Mouse (Mus musculus): ENCODE results near the gene Capn3.

Capn3 gene

DNA sequence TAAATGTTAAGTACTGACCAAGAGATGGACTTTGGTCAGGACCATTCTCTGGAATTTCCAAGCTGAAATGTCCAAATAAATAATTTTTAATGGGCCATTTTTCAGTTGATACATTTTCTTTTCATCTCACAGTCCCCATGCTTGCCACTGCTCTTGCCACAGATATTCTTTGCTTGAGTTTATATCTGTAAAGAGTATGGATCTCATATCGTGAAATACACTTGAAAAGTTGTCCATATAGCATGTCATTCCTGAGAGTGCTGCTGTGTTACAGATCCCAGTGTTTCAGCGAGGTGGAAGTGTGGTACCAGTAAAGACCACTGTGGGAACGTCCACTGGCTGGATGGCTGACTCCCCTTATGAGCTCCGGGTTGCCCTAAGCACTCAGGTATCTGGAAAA lies at the start of gene Capn3:
Capn3 (plus strand) TSS at position 301 of the 400 bp plus-strand sequence.
- no peak for DNase-seq (ENCODE audit: extremely low read depth, low read depth)

DNA sequence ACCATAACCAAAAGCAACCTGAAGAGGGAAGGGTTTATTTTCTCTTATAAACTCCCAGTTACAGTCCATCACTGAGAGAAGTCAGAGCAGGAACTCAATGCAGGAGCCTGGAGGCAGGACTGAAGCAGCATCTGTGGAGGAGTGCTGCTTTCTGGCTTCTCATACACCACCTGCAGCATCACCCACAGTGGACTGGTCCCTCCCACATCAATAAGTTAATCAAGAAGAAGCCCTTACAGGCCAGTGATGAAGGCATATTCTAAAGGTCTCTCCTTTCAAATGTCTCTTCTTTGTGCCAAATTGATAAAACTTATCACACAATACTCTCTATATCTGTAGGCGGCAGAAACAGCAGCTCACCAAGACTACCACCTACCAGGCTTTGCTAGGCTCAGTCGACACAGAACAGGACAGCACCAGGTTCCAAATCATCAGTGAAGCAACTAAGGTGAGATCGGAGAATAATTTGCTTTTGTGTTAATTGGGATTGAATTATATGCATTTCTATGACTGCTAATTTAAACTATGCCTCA lies 44.7 kb upstream of the Capn3 start:
- no peak for DNase-seq (ENCODE audit: extremely low read depth, low read depth)

DNA sequence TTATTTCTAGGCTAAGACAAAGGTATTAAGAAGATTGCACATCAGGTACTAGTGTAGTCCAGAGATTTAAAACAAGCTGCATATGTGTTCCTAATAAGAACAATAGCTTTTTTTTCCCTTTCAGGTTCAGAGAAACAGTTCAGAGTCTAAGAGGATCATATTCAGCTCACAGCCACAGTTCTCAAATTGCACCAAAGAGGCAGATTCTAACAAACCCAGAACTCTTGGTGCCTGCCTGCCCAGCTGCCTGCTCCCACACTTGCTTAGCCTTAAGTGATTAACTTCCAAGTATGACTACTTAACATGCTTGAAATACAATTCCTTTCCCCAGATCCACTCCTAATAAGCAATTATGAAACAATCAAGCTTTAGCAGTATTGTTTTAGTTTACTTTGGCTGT lies 41.7 kb upstream of the Capn3 start:
- no peak for DNase-seq (ENCODE audit: extremely low read depth, low read depth)

DNA sequence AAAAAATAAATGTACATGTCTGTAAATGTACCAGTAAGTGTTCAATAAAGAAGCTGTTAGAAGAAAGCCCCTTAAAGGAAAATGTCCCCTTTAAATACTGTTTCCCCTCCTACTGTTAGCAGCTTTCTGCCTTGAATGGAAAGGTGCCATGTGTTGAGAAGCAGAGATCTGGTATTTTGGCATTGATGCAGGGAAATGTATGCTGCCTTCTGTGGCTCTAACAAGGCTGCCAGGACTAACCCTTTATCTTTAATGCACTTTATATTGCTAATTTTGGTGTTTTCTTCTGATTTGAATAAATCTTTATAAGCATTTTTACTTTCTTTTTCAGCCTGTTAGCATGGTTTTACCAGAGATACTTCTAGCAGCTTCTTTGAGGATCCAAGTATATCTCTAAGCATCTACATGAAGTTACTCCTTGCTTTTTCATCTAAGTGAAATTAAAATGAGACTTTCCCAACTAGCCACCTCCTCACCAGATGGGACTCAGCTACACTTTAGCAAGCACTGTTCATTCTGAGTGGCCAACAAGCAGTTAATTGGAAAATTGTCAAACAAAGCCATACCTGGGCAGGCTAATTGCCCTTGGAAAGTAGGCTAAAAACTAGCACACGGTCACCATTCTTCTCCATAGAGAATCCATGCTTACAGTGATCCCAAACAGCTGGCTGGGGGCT lies 40.9 kb upstream of the Capn3 start:
- no peak for DNase-seq (ENCODE audit: extremely low read depth, low read depth)

DNA sequence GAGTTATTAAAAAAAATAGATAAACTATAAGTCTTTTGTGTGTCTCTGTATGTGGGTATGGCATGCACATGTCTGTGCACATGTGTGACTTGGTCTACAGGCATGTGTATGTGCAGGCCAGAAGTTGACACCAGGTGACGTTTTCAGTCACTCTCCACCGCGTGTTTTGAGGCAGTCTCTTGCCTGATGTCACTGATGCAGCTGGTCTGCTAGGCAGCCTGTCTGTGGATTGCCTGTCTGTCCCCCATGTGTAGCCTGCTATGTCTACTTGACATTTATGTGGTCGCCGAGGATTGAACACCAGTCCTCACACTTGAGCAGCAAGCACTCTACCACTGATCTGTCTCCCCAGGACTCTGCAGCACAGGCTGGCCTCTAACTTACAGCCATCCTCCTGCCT lies 31.4 kb upstream of the Capn3 start:
- no peak for DNase-seq (ENCODE audit: extremely low read depth, low read depth)

DNA sequence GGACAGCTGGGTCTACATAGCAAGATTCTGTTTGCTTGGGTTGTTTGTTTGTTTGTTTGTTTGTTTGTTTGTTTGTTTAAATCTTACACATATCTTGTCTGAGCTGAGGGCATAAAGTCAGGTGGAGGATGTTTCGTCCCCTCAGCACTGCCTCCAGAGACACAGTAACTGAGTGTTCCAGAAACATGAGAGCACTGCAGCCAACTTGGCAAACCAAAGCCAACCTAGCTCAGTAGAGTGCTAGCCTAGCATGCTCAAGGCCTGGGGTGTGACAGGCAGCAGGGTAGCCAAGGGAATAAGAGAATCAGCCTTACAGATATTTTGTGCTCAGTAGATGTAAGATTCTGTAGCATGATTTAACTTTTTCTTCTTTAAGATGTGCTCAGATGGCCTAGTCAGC lies 11.3 kb upstream of the Capn3 start:
- DNase-seq (ENCODE audit: extremely low read depth, low read depth) = no peak

DNA sequence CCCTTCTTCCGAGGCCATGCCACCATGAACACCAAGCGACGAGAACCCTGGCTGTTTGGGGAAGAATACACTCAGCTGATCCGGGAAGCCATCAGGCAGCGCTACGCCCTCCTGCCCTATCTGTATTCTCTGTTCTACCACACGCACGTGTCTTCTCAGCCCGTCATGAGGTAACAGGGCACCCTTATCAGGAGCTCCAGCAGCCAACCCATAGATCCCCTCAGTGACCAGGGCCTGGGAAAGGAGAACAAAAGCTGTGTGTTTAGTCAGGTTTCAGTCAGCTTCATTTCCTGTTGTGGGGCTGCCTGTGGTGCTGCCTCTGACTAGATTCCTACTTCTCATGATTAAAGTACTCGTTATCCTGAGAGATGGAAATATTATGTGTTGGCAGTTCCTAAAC lies 9.4 kb upstream of the Capn3 start:
- peak; percentile 94 for DNase-seq (ENCODE audit: extremely low read depth, low read depth)

DNA sequence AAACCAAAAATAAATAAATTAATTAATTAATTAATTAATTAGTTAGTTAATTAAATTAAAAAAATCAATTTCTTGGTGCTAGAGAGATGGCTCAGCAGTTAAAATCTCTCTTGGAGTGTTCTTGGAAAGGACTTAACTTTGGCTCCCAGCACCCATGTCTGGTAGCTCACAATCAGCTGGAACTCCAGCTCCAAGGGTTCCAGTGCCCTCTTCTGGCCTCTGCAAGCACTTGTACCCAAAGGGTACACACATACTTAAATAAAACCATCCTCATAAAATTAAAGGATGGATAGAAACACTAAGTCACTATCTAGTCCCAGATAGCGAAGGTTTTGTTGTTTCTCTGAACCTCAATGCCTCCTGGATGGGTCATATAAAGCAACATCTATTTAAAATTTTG lies 8.5 kb upstream of the Capn3 start:
- peak; percentile 19 for DNase-seq (ENCODE audit: extremely low read depth, low read depth)

DNA sequence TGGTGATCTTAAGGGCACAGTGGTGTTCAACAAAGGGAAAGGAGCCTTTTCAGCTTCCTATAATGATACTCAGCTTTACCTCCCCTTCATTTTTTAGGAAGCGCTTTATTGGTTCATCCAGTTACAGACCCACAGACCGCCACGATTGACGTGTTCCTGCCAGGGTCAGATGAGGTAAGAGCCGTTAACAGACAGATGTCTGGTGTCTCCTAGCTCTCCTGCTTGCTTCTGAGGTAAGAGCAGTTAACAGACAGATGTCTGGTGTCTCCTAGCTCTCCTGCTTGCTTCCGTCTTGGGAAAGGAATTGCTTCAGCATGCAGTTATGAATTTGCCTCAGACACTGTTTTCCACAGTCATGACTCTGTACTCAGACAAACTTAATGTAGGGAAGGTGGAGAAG lies 5.1 kb upstream of the Capn3 start:
- no peak for DNase-seq (ENCODE audit: extremely low read depth, low read depth)

DNA sequence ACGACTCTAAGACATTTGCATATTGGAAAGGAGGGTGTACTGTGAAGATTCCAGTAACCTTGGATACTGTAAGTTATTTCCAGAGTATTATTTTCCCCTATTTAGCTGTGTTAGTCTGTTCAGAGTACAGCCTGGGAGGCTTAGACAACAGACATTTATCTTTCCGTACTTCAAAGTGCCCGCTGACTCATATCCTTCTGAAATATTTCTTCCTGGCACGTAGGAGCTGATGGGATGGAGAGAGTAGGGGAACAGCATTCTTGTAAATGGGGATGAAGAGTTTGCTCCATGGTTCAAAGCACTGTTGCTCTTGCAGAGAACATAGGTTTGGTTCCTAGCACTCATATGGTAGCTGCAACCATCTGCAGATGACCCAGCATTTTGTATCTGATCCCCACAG lies 3.2 kb upstream of the Capn3 start:
- no peak for DNase-seq (ENCODE audit: extremely low read depth, low read depth)

DNA sequence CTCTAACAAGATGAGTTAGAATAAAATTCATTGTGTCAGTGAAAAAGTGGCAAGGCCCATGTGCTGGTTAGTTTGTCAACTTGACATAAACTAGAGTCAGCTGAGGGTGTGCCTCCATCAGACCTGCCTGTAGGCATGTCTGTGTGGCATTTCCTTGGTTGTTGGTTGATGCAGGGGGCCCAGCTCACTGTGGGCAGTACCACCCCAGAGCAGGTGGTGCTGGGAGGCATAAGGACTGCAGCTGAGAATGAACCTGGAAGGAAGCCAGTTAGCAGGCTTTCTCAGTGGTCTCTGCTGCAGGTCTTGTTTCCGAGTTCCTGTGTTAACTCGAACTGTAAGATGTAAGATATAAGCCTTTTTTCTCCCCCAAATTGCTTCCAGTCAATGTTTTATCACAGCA lies 832 bp upstream of the Capn3 start:
- DNase-seq (ENCODE audit: extremely low read depth, low read depth) = no peak

DNA sequence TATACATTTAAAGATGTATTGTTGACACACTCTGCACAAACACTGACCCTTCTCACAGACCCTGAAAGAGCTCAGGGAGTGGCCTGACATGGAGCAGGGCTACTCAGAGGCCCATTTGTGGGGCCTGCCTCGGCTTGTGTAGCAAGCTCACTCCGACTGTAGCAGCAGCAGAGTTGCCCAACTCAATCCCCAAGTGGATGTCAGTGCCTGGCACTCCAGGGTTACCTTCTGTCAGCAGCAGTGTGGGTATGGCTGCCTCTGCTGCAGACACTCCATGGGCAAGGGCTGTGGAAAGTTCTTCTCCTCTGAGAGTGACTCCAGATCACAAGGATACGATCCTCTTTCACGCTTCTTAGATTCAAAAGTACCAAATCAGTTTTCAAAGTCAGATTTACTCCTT lies 4.4 kb downstream of the Capn3 start:
- no peak for DNase-seq (ENCODE audit: extremely low read depth, low read depth)

DNA sequence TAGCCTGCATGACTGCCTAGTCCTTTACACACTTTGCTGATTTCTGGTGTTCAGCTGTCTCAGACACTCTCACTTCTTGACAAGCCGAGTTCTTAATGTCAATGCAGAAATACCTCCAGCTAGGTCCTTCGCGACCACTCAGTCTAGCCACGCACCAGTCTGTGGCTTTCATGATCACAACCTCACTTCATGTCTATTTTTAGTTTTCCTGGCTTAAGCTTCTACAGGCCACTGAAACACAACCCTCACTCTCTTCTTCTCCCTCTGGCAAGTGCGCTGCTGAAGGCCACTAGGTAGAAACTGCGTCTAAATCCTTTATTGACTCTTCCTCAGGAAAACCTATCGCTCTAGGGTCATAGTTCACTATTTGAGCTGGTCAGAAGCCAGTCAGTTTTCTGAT lies 7.5 kb downstream of the Capn3 start:
- DNase-seq (ENCODE audit: extremely low read depth, low read depth) = no peak

DNA sequence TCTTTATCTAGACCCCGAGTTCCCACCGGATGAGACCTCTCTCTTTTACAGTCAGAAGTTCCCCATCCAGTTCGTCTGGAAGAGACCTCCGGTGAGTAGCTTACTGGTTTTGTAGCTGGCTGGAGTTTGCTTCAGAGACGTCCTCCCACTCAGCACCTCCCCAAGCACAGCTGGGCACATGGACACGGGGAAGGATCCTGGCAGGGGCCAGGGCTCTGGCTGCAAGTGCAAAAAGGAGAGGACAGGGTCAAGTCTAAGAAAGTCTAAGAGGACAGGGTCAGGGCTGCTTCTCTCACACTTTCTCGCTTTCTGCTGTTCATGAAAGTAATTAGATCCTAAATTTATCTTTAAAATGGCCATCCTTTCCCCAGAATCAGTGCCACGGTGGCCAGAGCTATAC lies 8.3 kb downstream of the Capn3 start:
- DNase-seq (ENCODE audit: extremely low read depth, low read depth) = no peak

DNA sequence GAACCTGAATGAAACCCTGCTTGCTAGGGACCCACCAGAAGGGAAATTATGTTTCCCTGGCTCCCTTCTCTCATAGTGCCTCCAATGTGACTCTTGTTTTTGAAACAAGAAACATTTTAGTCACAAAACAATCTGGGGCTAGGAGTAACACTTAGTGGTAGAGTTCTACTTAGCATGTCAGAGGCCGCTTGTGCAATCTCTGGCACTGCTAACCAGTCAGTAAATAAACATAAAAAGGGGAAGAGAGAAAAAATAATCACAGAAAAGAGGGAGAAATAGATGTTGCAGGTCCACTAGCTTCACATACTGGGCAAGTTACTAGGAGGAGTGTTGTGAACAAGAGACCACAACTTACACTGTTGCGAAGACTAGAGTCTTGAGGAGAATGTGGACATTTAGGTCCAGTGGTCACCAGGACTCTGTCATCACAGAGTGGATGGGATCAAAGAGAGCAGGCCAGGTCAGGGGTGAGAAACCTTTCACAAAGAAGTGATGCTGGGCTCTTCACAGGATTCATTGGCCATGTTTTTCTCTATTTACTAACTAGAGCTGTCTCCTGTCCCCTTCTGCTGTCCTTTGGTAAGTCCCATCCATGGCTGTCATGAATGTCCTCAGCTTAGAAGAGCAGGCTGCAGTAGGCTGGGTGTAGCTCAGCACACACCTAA lies 9.0 kb downstream of the Capn3 start:
- no peak for DNase-seq (ENCODE audit: extremely low read depth, low read depth)

DNA sequence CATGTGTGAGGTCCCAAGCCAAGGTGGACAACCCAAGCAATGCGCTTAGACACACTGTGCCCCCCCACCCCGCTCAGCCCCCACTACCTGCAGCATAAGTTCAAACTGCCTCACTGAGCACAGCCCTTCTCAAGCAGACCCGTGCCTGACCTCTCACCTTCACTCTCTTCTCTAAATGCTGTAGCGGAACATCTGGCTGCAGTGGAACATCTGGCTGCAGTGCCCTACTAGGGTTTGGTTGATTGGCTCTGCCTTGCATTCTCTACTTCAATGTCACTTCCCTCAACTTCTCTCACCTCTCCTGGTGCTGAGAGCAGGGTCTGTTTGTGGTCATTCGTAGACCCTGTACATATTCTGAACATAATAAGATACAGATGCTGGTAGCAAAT lies 9.6 kb downstream of the Capn3 start:
- no peak for DNase-seq (ENCODE audit: extremely low read depth, low read depth)

DNA sequence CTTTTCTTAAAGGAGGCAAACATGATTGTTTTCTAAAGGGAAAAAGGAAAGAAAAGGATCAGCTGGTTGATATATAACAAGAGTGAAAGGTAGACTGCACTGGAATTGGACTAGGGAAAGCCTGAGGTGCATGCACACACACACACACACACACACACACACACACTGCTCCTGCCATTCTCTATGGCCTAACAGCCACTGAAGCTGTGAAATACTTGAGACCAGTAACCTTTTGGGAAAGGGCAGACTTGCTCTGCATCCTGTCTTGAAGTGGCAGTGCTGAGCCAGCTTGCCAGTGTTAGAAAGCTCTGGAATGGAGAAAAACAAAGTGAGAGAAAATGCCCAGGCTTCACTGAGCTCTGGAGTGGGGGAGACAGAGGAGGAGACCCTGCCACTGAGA lies 12.2 kb downstream of the Capn3 start:
- no peak for DNase-seq (ENCODE audit: extremely low read depth, low read depth)

DNA sequence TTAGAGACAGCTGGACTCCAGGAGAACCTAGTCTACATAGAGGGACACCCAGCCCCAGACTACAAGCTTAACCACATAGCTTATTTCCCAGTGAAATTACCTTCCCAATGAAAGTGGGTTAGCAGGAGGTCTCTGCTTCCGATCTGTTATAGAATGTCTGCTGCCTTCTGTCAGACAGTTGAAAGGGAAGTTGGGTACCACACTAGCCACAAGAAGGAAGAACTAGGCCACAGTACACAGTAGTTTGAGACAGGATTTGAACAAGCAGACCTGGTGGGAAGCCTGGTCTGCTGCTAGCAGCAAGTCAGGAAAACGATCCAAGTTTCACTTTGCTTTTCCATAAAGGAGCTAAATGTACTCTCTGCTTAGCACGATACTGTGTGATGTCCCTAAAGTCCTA lies 13.4 kb downstream of the Capn3 start:
- DNase-seq (ENCODE audit: extremely low read depth, low read depth) = no peak

DNA sequence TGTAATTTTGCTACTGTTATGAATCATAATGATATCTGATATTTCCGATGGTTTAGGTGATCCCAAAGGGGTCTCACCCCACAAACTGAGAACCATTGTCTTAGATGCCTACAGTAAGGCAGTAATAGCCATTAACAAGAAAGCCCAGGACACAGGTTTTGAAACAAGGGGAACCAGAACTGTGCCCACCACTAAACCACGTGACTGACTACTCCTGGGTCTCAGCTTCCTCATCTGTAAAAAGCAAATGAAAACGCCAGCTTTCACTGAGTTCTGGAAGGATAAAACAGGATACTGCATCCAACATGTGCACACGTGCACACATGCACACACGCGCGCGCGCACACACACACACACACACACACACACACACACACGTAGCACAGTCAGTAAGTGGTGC lies 13.9 kb downstream of the Capn3 start:
- DNase-seq (ENCODE audit: extremely low read depth, low read depth) = no peak

DNA sequence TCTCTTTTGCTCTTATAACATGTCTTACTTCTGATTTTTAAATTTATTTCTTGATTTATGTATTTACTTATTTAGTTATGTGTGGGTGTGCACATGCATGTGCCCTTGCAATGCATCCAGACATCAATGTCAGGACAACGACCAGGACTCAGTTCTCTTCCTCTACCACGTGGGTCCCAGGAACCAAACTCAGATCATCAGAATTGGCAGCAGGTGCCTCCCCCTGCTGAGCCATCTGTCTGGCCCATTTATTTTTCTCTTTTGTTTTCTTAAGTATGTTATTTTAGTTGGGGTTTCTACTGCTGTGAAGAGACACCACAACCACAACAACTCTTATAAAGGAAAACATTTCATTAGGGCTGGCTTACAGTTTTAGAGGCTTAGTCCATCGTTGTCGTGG lies 15.0 kb downstream of the Capn3 start:
- DNase-seq (ENCODE audit: extremely low read depth, low read depth) = no peak

DNA sequence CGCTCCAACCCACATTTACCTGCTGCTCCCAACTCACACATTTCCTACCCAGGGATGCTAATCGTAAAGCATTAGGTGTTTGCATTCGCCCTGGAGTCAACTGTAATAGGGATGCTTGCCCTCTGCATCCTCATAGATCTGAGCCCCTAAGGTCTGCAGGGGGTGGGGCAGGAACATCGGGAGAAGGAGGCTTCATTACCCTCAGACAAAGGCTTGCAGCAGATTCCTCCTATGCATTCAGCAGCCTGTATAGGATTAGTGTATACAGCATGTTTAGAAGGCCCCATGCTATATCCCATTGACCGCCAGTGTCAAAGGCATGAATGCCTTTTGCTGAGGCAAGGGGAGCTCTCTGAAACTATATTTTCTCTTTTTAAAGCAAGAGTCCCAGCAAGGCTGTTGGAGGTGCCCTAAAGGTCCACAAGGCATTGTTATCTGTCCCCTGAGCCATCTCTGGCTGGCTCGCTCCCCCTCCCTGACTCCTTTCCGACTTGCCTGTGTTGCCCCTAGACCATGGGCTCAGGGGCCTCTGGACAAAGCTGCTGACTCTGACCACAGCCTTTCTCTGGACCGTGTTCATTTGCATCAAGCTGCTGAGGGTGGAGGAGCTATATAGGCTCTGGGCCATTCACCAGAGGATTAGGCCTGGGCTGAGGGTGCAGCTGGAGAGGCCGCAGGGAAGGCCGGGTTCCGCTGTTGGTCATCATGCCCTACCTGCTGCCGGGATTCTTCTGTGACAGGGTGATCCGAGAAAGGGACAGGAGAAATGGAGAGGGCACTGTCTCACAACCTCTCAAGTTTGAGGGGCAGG lies 20.7 kb downstream of the Capn3 start:
- no peak for DNase-seq (ENCODE audit: extremely low read depth, low read depth)

DNA sequence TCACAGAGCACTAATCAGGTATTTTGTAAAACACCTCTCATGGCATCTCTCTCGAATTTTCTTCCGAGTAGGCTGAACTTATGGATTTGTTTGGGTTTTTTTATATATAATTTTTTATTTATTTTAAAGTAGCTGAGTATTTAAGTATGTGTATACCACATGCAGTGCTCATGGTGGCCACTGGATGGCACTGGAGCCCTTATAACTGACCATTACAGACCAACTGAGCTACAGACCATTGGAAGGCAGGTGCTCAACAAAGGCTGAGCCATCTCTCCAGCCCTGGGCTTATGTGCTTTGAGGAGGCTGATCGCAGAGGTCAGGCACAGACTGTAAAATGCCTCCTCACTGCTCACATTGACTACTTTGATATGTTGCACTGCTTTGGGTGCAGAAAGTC lies 22.8 kb downstream of the Capn3 start:
- DNase-seq (ENCODE audit: extremely low read depth, low read depth) = peak; percentile 49

All from MEL-GATA-1-ER (cell line).